9 mouse cellular contexts compared by ENCODE assay signal in genomic region chr11:99464836-99465235, GRCm38 (mm10). TPM values are rescaled to one million over a fixed set of nuclear protein-coding genes. Genes with fewer than 3 reads are reported as not detected.
DNase-seq lines count a peak whose midpoint lies in the region; ATAC-seq and TF ChIP-seq lines count a peak whose summit lies in the region.
"Had no signal": no experiment of that assay in that cellular context is flagged by ENCODE, and none has a peak within 500 bp of the region (broad histone marks: within the 10 kb centered on the region; RNA-seq: fewer than 3 reads in every experiment).

No protein-coding gene starts in this region.

- H3K4me1 ChIP-seq in intestine, postnatal 0 days (replicated peaks; ENCODE audit: control insufficient read depth, insufficient read depth, low read length) = no peaks in the 10 kb centered on the region
- peaks cover 6% of the 10 kb centered on the region; the same call in 1 of the 2 replicates for H3K4me1 ChIP-seq in intestine, embryonic 16.5 days (ENCODE audit: control insufficient read depth, insufficient read depth, low read length)
- no peaks in the 10 kb centered on the region for H3K4me1 ChIP-seq in embryonic facial prominence, embryonic 11.5 days (ENCODE audit: control insufficient read depth, insufficient read depth, low read length)
- H3K4me1 ChIP-seq in neural tube, embryonic 11.5 days (ENCODE audit: control insufficient read depth, insufficient read depth, low read length) = no peaks in the 10 kb centered on the region
- H3K4me1 ChIP-seq in thymus, adult 2 months (replicated peaks; ENCODE audit: control insufficient read depth, insufficient read depth, low read length) = no peaks in the 10 kb centered on the region

- no peaks in the 10 kb centered on the region for H3K27me3 ChIP-seq in intestine, postnatal 0 days (replicated peaks; ENCODE audit: control insufficient read depth, insufficient read depth, low read length)
- no peaks in the 10 kb centered on the region for H3K27me3 ChIP-seq in intestine, embryonic 16.5 days (replicated peaks; ENCODE audit: control insufficient read depth, insufficient read depth, low read length)
- H3K27me3 ChIP-seq in embryonic facial prominence, embryonic 11.5 days (ENCODE audit: control insufficient read depth, insufficient read depth, low read length) = no peaks in the 10 kb centered on the region
- H3K27me3 ChIP-seq in neural tube, embryonic 11.5 days (ENCODE audit: control insufficient read depth, insufficient read depth, low read length) = no peaks in the 10 kb centered on the region
- H3K27me3 ChIP-seq in thymus, adult 2 months (ENCODE audit: control insufficient read depth, insufficient read depth, low read length) = no peaks in the 10 kb centered on the region

- no peaks in the 10 kb centered on the region for H3K36me3 ChIP-seq in intestine, postnatal 0 days (ENCODE audit: control insufficient read depth, insufficient read depth)
- no peaks in the 10 kb centered on the region for H3K36me3 ChIP-seq in intestine, embryonic 16.5 days (ENCODE audit: control insufficient read depth, insufficient read depth, low read length)
- H3K36me3 ChIP-seq in embryonic facial prominence, embryonic 11.5 days (replicated peaks; ENCODE audit: control insufficient read depth, insufficient read depth, low read depth, low read length) = no peaks in the 10 kb centered on the region
- H3K36me3 ChIP-seq in neural tube, embryonic 11.5 days (ENCODE audit: control insufficient read depth, insufficient read depth, low read length) = no peaks in the 10 kb centered on the region
- no peaks in the 10 kb centered on the region for H3K36me3 ChIP-seq in thymus, adult 2 months (ENCODE audit: control insufficient read depth, insufficient read depth, low read length)

- intact Hi-C loops in heart, postnatal 36 days (cut with DNase I) = loop anchor here (2.0 to 5.0 kb wide), 5 partner anchors 53 to 832 kb away; no protein-coding TSS in a partner anchor

- no peak for ATAC-seq in intestine, postnatal 0 days
- ATAC-seq in intestine, embryonic 16.5 days = no peak
- no peak for ATAC-seq in embryonic facial prominence, embryonic 11.5 days (replicated peaks; ENCODE audit: insufficient number of reproducible peaks, low FRiP score, low TSS enrichment, low read depth)
- ATAC-seq in neural tube, embryonic 11.5 days (ENCODE audit: insufficient read depth, low FRiP score, low TSS enrichment) = no peak

- 2% methylated on average over 5 of the region's 5 CpGs for WGBS in intestine, postnatal 0 days
- WGBS in intestine, embryonic 16.5 days = 4% methylated on average over 5 of the region's 5 CpGs
- WGBS in embryonic facial prominence, embryonic 11.5 days = 3% methylated on average over 5 of the region's 5 CpGs
- 10% methylated on average over 5 of the region's 5 CpGs for WGBS in neural tube, embryonic 11.5 days
- WGBS in thymus, adult 2 months = 13% methylated on average over 5 of the region's 5 CpGs

- H3K4me2 ChIP-seq in intestine, postnatal 0 days (replicated peaks; ENCODE audit: low read depth) = no peak overlapping the region
- no peak overlapping the region for H3K4me2 ChIP-seq in intestine, embryonic 16.5 days (ENCODE audit: low read depth, low read length)
- no peak overlapping the region for H3K4me2 ChIP-seq in embryonic facial prominence, embryonic 11.5 days (ENCODE audit: low read depth, low read length)
- no peak overlapping the region for H3K4me2 ChIP-seq in neural tube, embryonic 11.5 days (ENCODE audit: low read depth)

- H3K9ac ChIP-seq in intestine, postnatal 0 days (ENCODE audit: low read depth, low read length) = no peak overlapping the region
- H3K9ac ChIP-seq in intestine, embryonic 16.5 days (ENCODE audit: low read depth, low read length) = no peak overlapping the region
- no peak overlapping the region for H3K9ac ChIP-seq in embryonic facial prominence, embryonic 11.5 days (replicated peaks; ENCODE audit: low read length)
- no peak overlapping the region for H3K9ac ChIP-seq in neural tube, embryonic 11.5 days (ENCODE audit: low read length)

- DNase-seq in adrenal gland, postnatal 36 days = peak; percentile 82 to 85
- peak; percentile 92 for DNase-seq in embryonic facial prominence, embryonic 11.5 days (ENCODE audit: low spot score)
- DNase-seq in heart, postnatal 36 days = peak; percentile 59 to 74
- peak; percentile 54 to 75 for DNase-seq in left cerebral cortex, adult 8-10 months (ENCODE audit: low spot score in 2 of 2)
- DNase-seq in neural tube, embryonic 11.5 days (ENCODE audit: low spot score) = peak; percentile 85
- DNase-seq in thymus, adult 2 months = peak; percentile 59

- no peak for TF ChIP-seq POLR2A in thymus, adult 2 months (IDR thresholded peaks at IDR 0.05; ENCODE audit: control insufficient read depth, extremely low read depth, insufficient read depth, low read length, poor library complexity)

- H3K9me3 ChIP-seq in intestine, postnatal 0 days (ENCODE audit: control insufficient read depth) = no peaks in the 10 kb centered on the region
- no peaks in the 10 kb centered on the region for H3K9me3 ChIP-seq in intestine, embryonic 16.5 days (ENCODE audit: control insufficient read depth, low read length)
- no peaks in the 10 kb centered on the region for H3K9me3 ChIP-seq in embryonic facial prominence, embryonic 11.5 days (replicated peaks; ENCODE audit: control insufficient read depth, low read length)
- no peaks in the 10 kb centered on the region for H3K9me3 ChIP-seq in neural tube, embryonic 11.5 days (ENCODE audit: control insufficient read depth, low read length)

- H3K27ac ChIP-seq in intestine, postnatal 0 days (ENCODE audit: low read depth, low read length) = no peak overlapping the region
- no peak overlapping the region for H3K27ac ChIP-seq in intestine, embryonic 16.5 days (ENCODE audit: low read length)
- no peak overlapping the region for H3K27ac ChIP-seq in embryonic facial prominence, embryonic 11.5 days (replicated peaks; ENCODE audit: low read depth, low read length)
- no peak overlapping the region for H3K27ac ChIP-seq in neural tube, embryonic 11.5 days (ENCODE audit: low read depth, low read length)
- H3K27ac ChIP-seq in thymus, adult 2 months (ENCODE audit: control insufficient read depth, insufficient read depth, low read length) = no peak overlapping the region

- H3K4me3 ChIP-seq in intestine, postnatal 0 days (ENCODE audit: low read depth, low read length) = no peak overlapping the region
- no peak overlapping the region for H3K4me3 ChIP-seq in intestine, embryonic 16.5 days (ENCODE audit: low read length)
- no peak overlapping the region for H3K4me3 ChIP-seq in embryonic facial prominence, embryonic 11.5 days (ENCODE audit: low read depth, low read length)
- no peak overlapping the region for H3K4me3 ChIP-seq in neural tube, embryonic 11.5 days (ENCODE audit: low read depth, low read length)
- H3K4me3 ChIP-seq in thymus, adult 2 months (ENCODE audit: control insufficient read depth, insufficient read depth, low read length) = no peak overlapping the region
- H3K4me3 ChIP-seq: erythroblast, embryonic 14.5 days had no signal

- peak; percentile 83 for TF ChIP-seq CTCF in intestine, postnatal 0 days (IDR thresholded peaks at IDR 0.05; ENCODE audit: low read depth)
- no peak for TF ChIP-seq CTCF in thymus, adult 2 months (IDR thresholded peaks at IDR 0.05; ENCODE audit: borderline replicate concordance, control insufficient read depth, extremely low read depth, insufficient read depth, low read length, poor library complexity)

RNA-seq across cellular contexts. Expression of gene Krt20, which starts 26.9 kb away (rescaled TPM):
- polyA plus RNA-seq in intestine, postnatal 0 days (2015; fragmentation: Nextera tagmentation; extraction: Ambion mirVana) = 166 and 189 TPM in 2 replicates
- polyA plus RNA-seq in intestine, embryonic 16.5 days (2015; fragmentation: Nextera tagmentation; extraction: Ambion mirVana) = 101 and 110 TPM in 2 replicates
- total RNA-seq in adrenal gland, postnatal 36 days (2021) = under 1 TPM in 1 of 2 experiments, not detected in 1; 0.26 TPM
- polyA plus RNA-seq in embryonic facial prominence, embryonic 11.5 days (2014; fragmentation: Nextera tagmentation; extraction: Ambion mirVana) = 0.17 and 0.53 TPM in 2 replicates
- not detected for total RNA-seq in heart, postnatal 36 days (2021)
- not detected for total RNA-seq in left cerebral cortex, adult 8-10 months (2022)
- polyA plus RNA-seq in neural tube, embryonic 11.5 days (2014; fragmentation: Nextera tagmentation; extraction: Ambion mirVana) = 0.19 and 0.28 TPM in 2 replicates
- polyA plus RNA-seq in thymus, adult 2 months (2012; rRNA removed) = 0.65 and 1.0 TPM in 2 replicates
- polyA plus RNA-seq: erythroblast, embryonic 14.5 days had no signal

RNA-seq across cellular contexts. Expression of gene Krt23, which starts 28.1 kb away (rescaled TPM):
- 8.0 and 9.9 TPM in 2 replicates for polyA plus RNA-seq in intestine, postnatal 0 days (2015; fragmentation: Nextera tagmentation; extraction: Ambion mirVana)
- polyA plus RNA-seq in intestine, embryonic 16.5 days (2015; fragmentation: Nextera tagmentation; extraction: Ambion mirVana) = 18.4 and 19.6 TPM in 2 replicates
- total RNA-seq in adrenal gland, postnatal 36 days (2021) = under 1 TPM in 1 of 2 experiments, not detected in 1; 0.16 TPM
- 0.61 TPM in 1 of 2 replicates, not detected in the other for polyA plus RNA-seq in embryonic facial prominence, embryonic 11.5 days (2014; fragmentation: Nextera tagmentation; extraction: Ambion mirVana)
- not detected for total RNA-seq in heart, postnatal 36 days (2021)
- total RNA-seq in left cerebral cortex, adult 8-10 months (2022) = not detected
- polyA plus RNA-seq in neural tube, embryonic 11.5 days (2014; fragmentation: Nextera tagmentation; extraction: Ambion mirVana) = not detected in 2 replicates
- 1.5 and 1.7 TPM in 2 replicates for polyA plus RNA-seq in thymus, adult 2 months (2012; rRNA removed)
- polyA plus RNA-seq: erythroblast, embryonic 14.5 days had no signal

RNA-seq across cellular contexts. Expression of gene Krt12, which starts 42.8 kb away (rescaled TPM):
- 0.07 and 0.10 TPM in 2 replicates for polyA plus RNA-seq in intestine, postnatal 0 days (2015; fragmentation: Nextera tagmentation; extraction: Ambion mirVana)
- not detected in 2 replicates for polyA plus RNA-seq in intestine, embryonic 16.5 days (2015; fragmentation: Nextera tagmentation; extraction: Ambion mirVana)
- total RNA-seq in adrenal gland, postnatal 36 days (2021) = not detected
- not detected in 2 replicates for polyA plus RNA-seq in embryonic facial prominence, embryonic 11.5 days (2014; fragmentation: Nextera tagmentation; extraction: Ambion mirVana)
- total RNA-seq in heart, postnatal 36 days (2021) = not detected
- 10 to 100 TPM in 1 of 4 experiments, 1 to 10 TPM in 3; 8.6 to 10.0 (median 9.5) TPM for total RNA-seq in left cerebral cortex, adult 8-10 months (2022)
- polyA plus RNA-seq in neural tube, embryonic 11.5 days (2014; fragmentation: Nextera tagmentation; extraction: Ambion mirVana) = not detected in 2 replicates
- 0.27 and 0.34 TPM in 2 replicates for polyA plus RNA-seq in thymus, adult 2 months (2012; rRNA removed)
- polyA plus RNA-seq: erythroblast, embryonic 14.5 days had no signal

RNA-seq across cellular contexts. Expression of gene Krt39, which starts 56.3 kb away (rescaled TPM):
- not detected in 2 replicates for polyA plus RNA-seq in intestine, postnatal 0 days (2015; fragmentation: Nextera tagmentation; extraction: Ambion mirVana)
- polyA plus RNA-seq in intestine, embryonic 16.5 days (2015; fragmentation: Nextera tagmentation; extraction: Ambion mirVana) = not detected in 2 replicates
- total RNA-seq in adrenal gland, postnatal 36 days (2021) = not detected
- polyA plus RNA-seq in embryonic facial prominence, embryonic 11.5 days (2014; fragmentation: Nextera tagmentation; extraction: Ambion mirVana) = not detected in 2 replicates
- not detected for total RNA-seq in heart, postnatal 36 days (2021)
- not detected for total RNA-seq in left cerebral cortex, adult 8-10 months (2022)
- polyA plus RNA-seq in neural tube, embryonic 11.5 days (2014; fragmentation: Nextera tagmentation; extraction: Ambion mirVana) = not detected in 2 replicates
- polyA plus RNA-seq in thymus, adult 2 months (2012; rRNA removed) = 0.11 TPM in 1 of 2 replicates, not detected in the other
- polyA plus RNA-seq: erythroblast, embryonic 14.5 days had no signal

Comparison
In these comparisons a context has a peak if more than half of its experiments do, and no peak if none do; other contexts are left out.
1. RNA of gene Krt20, which starts 26.9 kb away (polyA plus RNA-seq): 166 to 189 TPM in intestine, postnatal 0 days and 101 to 110 TPM in intestine, embryonic 16.5 days; 0.65 to 1.0 TPM in thymus, adult 2 months, 0.19 to 0.28 TPM in neural tube, embryonic 11.5 days and 0.17 to 0.53 TPM in embryonic facial prominence, embryonic 11.5 days; every median in the first group is over 10 times any median in the second.
2. Peak in every context shown above with its lines, with median percentiles within 50 percentile points of each other: DNase-seq.